Mouse (Mus musculus) R1 (cell line): ENCODE results near the gene Copa.

ENCODE experiments used
- DNase-seq: peaks from one replicate; pipeline ENCODE4 v3.0.0-alpha.2; 2018; ENCODE audit warnings: low read depth, low spot score

Copa gene

GRCm38 (mm10) chr1:172082101-172082898 lies at the start of gene Copa, which contains the start of gene Ncstn:
Copa (plus strand) TSS chr1:172082529.
Ncstn (minus strand) TSS chr1:172082795.
- peak; percentile 96 for DNase-seq

GRCm38 (mm10) chr1:172046410-172046809 lies 35.9 kb upstream of the Copa start:
- DNase-seq = no peak

GRCm38 (mm10) chr1:172046938-172047337 lies 35.4 kb upstream of the Copa start:
- DNase-seq = peak; percentile 80

GRCm38 (mm10) chr1:172048241-172048734 lies 34.0 kb upstream of the Copa start:
- DNase-seq = no peak

GRCm38 (mm10) chr1:172049131-172049782 lies 33.1 kb upstream of the Copa start:
- no peak for DNase-seq

GRCm38 (mm10) chr1:172052766-172053279 lies 29.5 kb upstream of the Copa start:
- no peak for DNase-seq

GRCm38 (mm10) chr1:172053541-172054440 lies 28.5 kb upstream of the Copa start:
- DNase-seq = peak; percentile 26

- no peak for DNase-seq
These were observed 26.1 kb upstream of the Copa start for GRCm38 (mm10) chr1:172056251-172056650.

- DNase-seq = no peak
These were observed 24.8 kb upstream of the Copa start, which contains the start of gene Nhlh1 for GRCm38 (mm10) chr1:172057491-172057921. Nhlh1 (minus strand) TSS chr1:172057573.

GRCm38 (mm10) chr1:172058321-172058720 lies 24.0 kb upstream of the Copa start:
- DNase-seq = no peak

GRCm38 (mm10) chr1:172058874-172059273 lies 23.5 kb upstream of the Copa start:
- DNase-seq = no peak

GRCm38 (mm10) chr1:172060659-172061058 lies 21.7 kb upstream of the Copa start:
- no peak for DNase-seq

- no peak for DNase-seq
These were observed 21.1 kb upstream of the Copa start for GRCm38 (mm10) chr1:172061217-172061616.

GRCm38 (mm10) chr1:172062101-172062500 lies 20.2 kb upstream of the Copa start:
- DNase-seq = no peak

- no peak for DNase-seq
These were observed 18.9 kb upstream of the Copa start for GRCm38 (mm10) chr1:172063291-172064023.

GRCm38 (mm10) chr1:172064613-172065141 lies 17.7 kb upstream of the Copa start:
- no peak for DNase-seq

GRCm38 (mm10) chr1:172070227-172070626 lies 12.1 kb upstream of the Copa start:
- DNase-seq = peak; percentile 85

GRCm38 (mm10) chr1:172071556-172071955 lies 10.8 kb upstream of the Copa start:
- no peak for DNase-seq

- DNase-seq = no peak
These were observed 9.7 kb upstream of the Copa start for GRCm38 (mm10) chr1:172072604-172073003.

- no peak for DNase-seq
These were observed 4.3 kb upstream of the Copa start for GRCm38 (mm10) chr1:172077981-172078380.
